Comparison of ENCODE assay signal across 30 mouse cellular contexts in the genomic region with DNA sequence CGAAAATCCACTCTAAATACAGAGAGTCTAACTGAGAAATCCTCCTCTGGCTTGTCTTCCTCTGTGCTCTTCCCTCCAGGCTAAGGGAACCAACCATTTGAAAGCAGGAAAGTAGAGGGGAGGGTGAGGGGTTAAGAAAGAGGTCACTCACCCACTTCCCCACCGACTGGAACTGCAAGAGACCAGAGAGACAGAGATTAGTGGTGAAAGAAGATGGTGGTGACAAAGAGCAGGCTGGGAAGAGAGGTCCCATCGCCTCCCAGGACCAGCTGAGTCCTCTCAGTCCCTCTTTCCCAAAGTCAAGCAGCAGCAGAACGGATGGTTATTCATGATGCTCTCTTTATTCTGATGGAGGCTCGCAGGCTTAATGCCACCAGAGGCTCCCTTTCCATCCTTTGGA. TPM values are rescaled to one million over a fixed set of nuclear protein-coding genes. Genes with fewer than 3 reads are reported as not detected.
A peak's percentile ranks its signal among the peaks of the same experiment; 100 is the strongest.
DNase-seq lines count a peak whose midpoint lies in the region; ATAC-seq and TF ChIP-seq lines count a peak whose summit lies in the region.
"Had no signal": no experiment of that assay in that cellular context is flagged by ENCODE, and none has a peak within 500 bp of the region (broad histone marks: within the 10 kb centered on the region; RNA-seq: fewer than 3 reads in every experiment).

No protein-coding gene starts in this region.

- TF ChIP-seq CTCF in liver, adult 2 months (IDR thresholded peaks at IDR 0.05; ENCODE audit: low read depth, low read length): no peak

- H3K4me3 ChIP-seq in liver, adult 2 months (ENCODE audit: insufficient read depth, low read depth, low read length): no peak overlapping the region
- peak overlapping the region; percentile 19 for H3K4me3 ChIP-seq in brown adipose tissue, adult 24 weeks (ENCODE audit: insufficient read depth, low read depth, low read length)
- no peak overlapping the region; the same call in 1 of the 2 replicates for H3K4me3 ChIP-seq in liver, embryonic 15.5 days (replicated peaks)
- H3K4me3 ChIP-seq: heart, adult 2 months; heart, embryonic 13.5 days; hindbrain, embryonic 12.5 days; limb, embryonic 10.5 days; neural tube, embryonic 12.5 days; stomach, embryonic 15.5 days had no signal

- no peak for TF ChIP-seq POLR2A in liver, adult 2 months (IDR thresholded peaks at IDR 0.05; ENCODE audit: extremely low read depth, insufficient read depth, low read length)

- H3K79me2 ChIP-seq in liver, adult 2 months (ENCODE audit: control insufficient read depth, insufficient read depth, low read length): no peaks in the 10 kb centered on the region

- no peaks in the 10 kb centered on the region for H3K9me3 ChIP-seq in liver, embryonic 15.5 days (replicated peaks)
- H3K9me3 ChIP-seq: heart, embryonic 13.5 days; hindbrain, embryonic 12.5 days; limb, embryonic 10.5 days; neural tube, embryonic 12.5 days; stomach, embryonic 15.5 days had no signal

- 0 out of 2 replicates have a peak, but pooled peaks cover 2% of the 10 kb centered on the region for H3K27me3 ChIP-seq in liver, adult 2 months (ENCODE audit: control insufficient read depth, insufficient read depth, low read length)
- peaks cover 7% of the 10 kb centered on the region; the same call in 1 of the 2 replicates for H3K27me3 ChIP-seq in liver, embryonic 15.5 days
- H3K27me3 ChIP-seq: neural tube, embryonic 12.5 days; stomach, embryonic 15.5 days had no signal

- H3K9ac ChIP-seq in liver, adult 2 months (ENCODE audit: low read depth, low read length): no peak overlapping the region
- no peak overlapping the region for H3K9ac ChIP-seq in liver, embryonic 15.5 days
- H3K9ac ChIP-seq: heart, embryonic 13.5 days; hindbrain, embryonic 12.5 days; liver, embryonic 14.5 days; neural tube, embryonic 12.5 days; stomach, embryonic 15.5 days had no signal

- 56% methylated on average over 5 of the region's 5 CpGs for WGBS in liver, adult 2 months
- 20% methylated on average over 5 of the region's 5 CpGs for WGBS in liver, embryonic 15.5 days (ENCODE audit: insufficient replicate concordance)

- DNase-seq in liver, adult 2 months (ENCODE audit: extremely low read depth, low read depth, low spot score): no peak
- DNase-seq in liver: no peak
- no peak for DNase-seq in left cerebral cortex, adult 8-10 months (ENCODE audit: low spot score in 2 of 2)
- no peak for DNase-seq in retina, embryonic 14.5 days (ENCODE audit: low spot score)
- DNase-seq: adrenal gland, postnatal 14 days; B cell, adult 2 months; cerebellum, adult 18-20 months; cerebellum, postnatal 25 days; gastrocnemius, postnatal 14 days; heart, adult 2 months; heart, postnatal 14 days; kidney, postnatal 25 days; layer of hippocampus, adult 9-11 months; midbrain, embryonic 14.5 days; right cerebral cortex, postnatal 4 days; thymus, postnatal 4 days had no signal

- peak overlapping the region; percentile 51; the same call in 1 of the 2 replicates for H3K27ac ChIP-seq in liver, adult 2 months (replicated peaks; ENCODE audit: insufficient read depth, low read depth, low read length)
- peak overlapping the region; percentile 46 for H3K27ac ChIP-seq in brown adipose tissue, adult 24 weeks (replicated peaks; ENCODE audit: low read depth, low read length)
- H3K27ac ChIP-seq in liver, embryonic 15.5 days (replicated peaks): peak overlapping the region; percentile 22; the same call in 1 of the 2 replicates
- H3K27ac ChIP-seq: heart, adult 2 months; heart, embryonic 13.5 days; hindbrain, embryonic 12.5 days; limb, embryonic 10.5 days; liver, embryonic 14.5 days; neural tube, embryonic 12.5 days; stomach, embryonic 15.5 days had no signal

- H3K4me1 ChIP-seq in liver, adult 2 months (ENCODE audit: control insufficient read depth, insufficient read depth, low read length): no peaks in the 10 kb centered on the region
- H3K4me1 ChIP-seq in brown adipose tissue, adult 24 weeks (ENCODE audit: control insufficient read depth, insufficient read depth, insufficient read length, low read length): no peaks in the 10 kb centered on the region
- no peaks in the 10 kb centered on the region for H3K4me1 ChIP-seq in liver, embryonic 15.5 days (replicated peaks)
- H3K4me1 ChIP-seq: heart, embryonic 13.5 days; hindbrain, embryonic 12.5 days; neural tube, embryonic 12.5 days; stomach, embryonic 15.5 days had no signal

- no peaks in the 10 kb centered on the region for H3K36me3 ChIP-seq in liver, adult 2 months (ENCODE audit: control insufficient read depth, insufficient read depth, low read length)
- no peaks in the 10 kb centered on the region for H3K36me3 ChIP-seq in liver, embryonic 15.5 days (replicated peaks)
- H3K36me3 ChIP-seq: heart, embryonic 13.5 days; hindbrain, embryonic 12.5 days; limb, embryonic 10.5 days; neural tube, embryonic 12.5 days; stomach, embryonic 15.5 days had no signal

- ATAC-seq in liver, embryonic 15.5 days (ENCODE audit: insufficient read depth): no peak
- peak; percentile 45; the same call in 1 of the 2 replicates for ATAC-seq in monocyte, adult 5-6 weeks (replicated peaks; ENCODE audit: insufficient number of reproducible peaks, low FRiP score, low TSS enrichment, poor library complexity, severe bottlenecking)
- ATAC-seq: forebrain, embryonic 14.5 days; intestine, postnatal 0 days had no signal

- H3K4me2 ChIP-seq in liver, embryonic 15.5 days: peak overlapping the region; percentile 6; the same call in 1 of the 2 replicates
- H3K4me2 ChIP-seq: heart, embryonic 13.5 days; hindbrain, embryonic 12.5 days; neural tube, embryonic 12.5 days; stomach, embryonic 15.5 days had no signal

RNA-seq across cellular contexts. Expression of a gene that starts 0.4 kb away (rescaled TPM):
- total RNA-seq in liver, adult 2 months (2014; rRNA removed): 3.2 and 3.7 TPM in 2 replicates
- polyA plus RNA-seq in liver, adult 2 months (2012; rRNA removed): 0.97 and 2.2 TPM in 2 replicates
- polyA plus RNA-seq in brown adipose tissue, adult 24 weeks (2012; ENCODE audit: insufficient read depth, insufficient read length, missing spikeins): 1.3 and 2.1 TPM in 2 replicates
- 4.4 and 4.7 TPM in 2 replicates for polyA plus RNA-seq in liver, embryonic 15.5 days (2015; fragmentation: Nextera tagmentation; extraction: Ambion mirVana)
- total RNA-seq in monocyte, adult 5-6 weeks (2017): 11.6 to 16.4 TPM (median 12.6 TPM) in 3 replicates
- total RNA-seq in left cerebral cortex, adult 8-10 months (2022): 1 to 10 TPM; 1.7 to 6.5 (median 3.5) TPM
- total RNA-seq: megakaryocyte-erythroid progenitor cell, adult 5-6 weeks had no signal

RNA-seq across cellular contexts. Expression of a gene that starts 23.8 kb away (rescaled TPM):
- 30.4 and 30.7 TPM in 2 replicates for total RNA-seq in liver, adult 2 months (2014; rRNA removed)
- polyA plus RNA-seq in liver, adult 2 months (2012; rRNA removed): not detected in 2 replicates
- polyA plus RNA-seq in brown adipose tissue, adult 24 weeks (2012; ENCODE audit: insufficient read depth, insufficient read length, missing spikeins): not detected in 2 replicates
- polyA plus RNA-seq in liver, embryonic 15.5 days (2015; fragmentation: Nextera tagmentation; extraction: Ambion mirVana): 19.4 and 24.6 TPM in 2 replicates
- 249 to 540 TPM (median 349 TPM) in 3 replicates for total RNA-seq in monocyte, adult 5-6 weeks (2017)
- 100 to 1,000 TPM; 160 to 229 (median 192) TPM for total RNA-seq in left cerebral cortex, adult 8-10 months (2022)

RNA-seq across cellular contexts. Expression of a gene that starts 24.9 kb away (rescaled TPM):
- total RNA-seq in liver, adult 2 months (2014; rRNA removed): 29.2 and 49.8 TPM in 2 replicates
- polyA plus RNA-seq in liver, adult 2 months (2012; rRNA removed): 5.7 and 5.8 TPM in 2 replicates
- polyA plus RNA-seq in brown adipose tissue, adult 24 weeks (2012; ENCODE audit: insufficient read depth, insufficient read length, missing spikeins): not detected in 2 replicates
- polyA plus RNA-seq in liver, embryonic 15.5 days (2015; fragmentation: Nextera tagmentation; extraction: Ambion mirVana): 78.7 and 99.7 TPM in 2 replicates
- 4.4 to 34.9 TPM (median 10.9 TPM) in 3 replicates for total RNA-seq in monocyte, adult 5-6 weeks (2017)
- total RNA-seq in left cerebral cortex, adult 8-10 months (2022): 10 to 100 TPM; 45.5 to 68.8 (median 61.8) TPM

RNA-seq across cellular contexts. Expression of a gene that starts 30.3 kb away (rescaled TPM):
- 6.0 and 6.6 TPM in 2 replicates for total RNA-seq in liver, adult 2 months (2014; rRNA removed)
- 0.75 and 1.5 TPM in 2 replicates for polyA plus RNA-seq in liver, adult 2 months (2012; rRNA removed)
- 0.83 and 1.6 TPM in 2 replicates for polyA plus RNA-seq in brown adipose tissue, adult 24 weeks (2012; ENCODE audit: insufficient read depth, insufficient read length, missing spikeins)
- polyA plus RNA-seq in liver, embryonic 15.5 days (2015; fragmentation: Nextera tagmentation; extraction: Ambion mirVana): 29.3 and 32.9 TPM in 2 replicates
- total RNA-seq in monocyte, adult 5-6 weeks (2017): 9.6 to 40.3 TPM (median 12.9 TPM) in 3 replicates
- total RNA-seq in left cerebral cortex, adult 8-10 months (2022): 10 to 100 TPM; 27.2 to 32.5 (median 29.5) TPM

RNA-seq across cellular contexts. Expression of a gene that starts 46.9 kb away (rescaled TPM):
- total RNA-seq in liver, adult 2 months (2014; rRNA removed): not detected in 2 replicates
- polyA plus RNA-seq in liver, adult 2 months (2012; rRNA removed): not detected in 2 replicates
- not detected in 2 replicates for polyA plus RNA-seq in brown adipose tissue, adult 24 weeks (2012; ENCODE audit: insufficient read depth, insufficient read length, missing spikeins)
- 2.5 and 3.2 TPM in 2 replicates for polyA plus RNA-seq in liver, embryonic 15.5 days (2015; fragmentation: Nextera tagmentation; extraction: Ambion mirVana)
- not detected in 3 replicates for total RNA-seq in monocyte, adult 5-6 weeks (2017)
- not detected for total RNA-seq in left cerebral cortex, adult 8-10 months (2022)
- total RNA-seq: gastrocnemius, postnatal 14 days; heart, adult 2 months; left cerebral cortex, adult 18-20 months had no signal
- polyA plus RNA-seq: embryonic facial prominence, embryonic 14.5 days; forebrain, embryonic 14.5 days; heart, adult 2 months; midbrain, embryonic 14.5 days had no signal
